Comparison of ENCODE assay signal across 5 mouse cellular contexts in genomic region chr2:163411344-163411743, GRCm38 (mm10). TPM values are rescaled to one million over a fixed set of nuclear protein-coding genes. Genes with fewer than 3 reads are reported as not detected.
"Had no signal": no experiment of that assay in that cellular context is flagged by ENCODE, and none has a peak within 500 bp of the region (broad histone marks: within the 10 kb centered on the region; RNA-seq: fewer than 3 reads in every experiment).

No protein-coding gene starts in this region.

RNA-seq across cellular contexts. Expression of gene Jph2, which starts 13.6 kb away (rescaled TPM):
- total RNA-seq: megakaryocyte progenitor cell, adult 5-6 weeks; megakaryocyte, adult 5-6 weeks; megakaryocyte-erythroid progenitor cell, adult 5-6 weeks; monocyte, adult 5-6 weeks had no signal
- polyA plus RNA-seq: macrophage had no signal

RNA-seq across cellular contexts. Expression of gene Gdap1l1, which starts 26.9 kb away (rescaled TPM):
- total RNA-seq: megakaryocyte progenitor cell, adult 5-6 weeks; megakaryocyte, adult 5-6 weeks; megakaryocyte-erythroid progenitor cell, adult 5-6 weeks; monocyte, adult 5-6 weeks had no signal
